In genomic region chr8:84023631-84024030, GRCm38 (mm10) we compare ENCODE assay signal across 19 mouse cellular contexts. TPM values are rescaled to one million over a fixed set of nuclear protein-coding genes. Genes with fewer than 3 reads are reported as not detected.
DNase-seq lines count a peak whose midpoint lies in the region; ATAC-seq and TF ChIP-seq lines count a peak whose summit lies in the region.
"Had no signal": no experiment of that assay in that cellular context is flagged by ENCODE, and none has a peak within 500 bp of the region (broad histone marks: within the 10 kb centered on the region; RNA-seq: fewer than 3 reads in every experiment).

No protein-coding gene starts in this region.

- peaks cover 41% of the 10 kb centered on the region for H3K4me1 ChIP-seq in heart, embryonic 12.5 days (replicated peaks)
- peaks cover 31% of the 10 kb centered on the region for H3K4me1 ChIP-seq in lung, embryonic 16.5 days (replicated peaks; ENCODE audit: control insufficient read depth, insufficient read depth, low read length)
- H3K4me1 ChIP-seq in kidney, postnatal 0 days (replicated peaks; ENCODE audit: insufficient read depth, low read length): peaks cover 29% of the 10 kb centered on the region
- H3K4me1 ChIP-seq in limb, embryonic 10.5 days: peaks cover 41% of the 10 kb centered on the region

- H3K4me3 ChIP-seq in heart, embryonic 12.5 days: no peak overlapping the region
- no peak overlapping the region for H3K4me3 ChIP-seq in lung, embryonic 16.5 days (ENCODE audit: low read length)
- no peak overlapping the region for H3K4me3 ChIP-seq in kidney, postnatal 0 days (replicated peaks; ENCODE audit: low read depth, low read length)
- H3K4me3 ChIP-seq in limb, embryonic 10.5 days: no peak overlapping the region
- H3K4me3 ChIP-seq: embryonic facial prominence, embryonic 13.5 days; layer of hippocampus, adult 2 months; left cerebral cortex, adult 2 months; limb, embryonic 13.5 days; liver, embryonic 15.5 days; midbrain, embryonic 15.5 days had no signal

- H3K9ac ChIP-seq in heart, embryonic 12.5 days: no peak overlapping the region
- H3K9ac ChIP-seq in lung, embryonic 16.5 days (ENCODE audit: low read length): no peak overlapping the region
- no peak overlapping the region for H3K9ac ChIP-seq in kidney, postnatal 0 days (ENCODE audit: low read depth, low read length)
- H3K9ac ChIP-seq: embryonic facial prominence, embryonic 13.5 days; hindbrain, embryonic 14.5 days; limb, embryonic 13.5 days; liver, embryonic 15.5 days; midbrain, embryonic 15.5 days had no signal

- no peak for ATAC-seq in heart, embryonic 12.5 days (ENCODE audit: insufficient number of reproducible peaks, low FRiP score)
- no peak for ATAC-seq in lung, embryonic 16.5 days (ENCODE audit: low read depth)
- peak; percentile 43 for ATAC-seq in kidney, postnatal 0 days (replicated peaks; ENCODE audit: low FRiP score, low read depth)
- ATAC-seq: midbrain, embryonic 15.5 days had no signal

- WGBS in heart, embryonic 12.5 days: 41% methylated on average over 1 of the region's 1 CpGs
- 59% methylated on average over 1 of the region's 1 CpGs for WGBS in lung, embryonic 16.5 days
- WGBS in kidney, postnatal 0 days: 37% methylated on average over 1 of the region's 1 CpGs
- WGBS in limb, embryonic 10.5 days: 69% methylated on average over 1 of the region's 1 CpGs

- H3K27me3 ChIP-seq in heart, embryonic 12.5 days (replicated peaks): peaks cover 57% of the 10 kb centered on the region
- H3K27me3 ChIP-seq in lung, embryonic 16.5 days (ENCODE audit: control insufficient read depth, insufficient read depth, low read depth, low read length): peaks cover 18% of the 10 kb centered on the region
- no peaks in the 10 kb centered on the region for H3K27me3 ChIP-seq in kidney, postnatal 0 days (ENCODE audit: insufficient read depth, low read length)
- H3K27me3 ChIP-seq in limb, embryonic 10.5 days (ENCODE audit: low read depth, poor library complexity, severe bottlenecking): peaks cover 95% of the 10 kb centered on the region

- H3K27ac ChIP-seq in heart, embryonic 12.5 days (ENCODE audit: poor library complexity, severe bottlenecking): peak overlapping the region; percentile 66
- H3K27ac ChIP-seq in lung, embryonic 16.5 days (ENCODE audit: low read length): no peak overlapping the region; the same call in 1 of the 2 replicates
- 0 out of 2 replicates have a peak overlapping the region, but pooled peaks have one; percentile 42 for H3K27ac ChIP-seq in kidney, postnatal 0 days
- no peak overlapping the region for H3K27ac ChIP-seq in limb, embryonic 10.5 days
- H3K27ac ChIP-seq: embryonic facial prominence, embryonic 13.5 days; hindbrain, embryonic 14.5 days; layer of hippocampus, adult 2 months; left cerebral cortex, adult 2 months; limb, embryonic 13.5 days; liver, embryonic 15.5 days; midbrain, embryonic 15.5 days had no signal

- peak overlapping the region; percentile 35 for H3K4me2 ChIP-seq in heart, embryonic 12.5 days
- H3K4me2 ChIP-seq in lung, embryonic 16.5 days (ENCODE audit: low read depth, low read length): peak overlapping the region; percentile 26
- peak overlapping the region; percentile 53; the same call in 1 of the 2 replicates for H3K4me2 ChIP-seq in kidney, postnatal 0 days (ENCODE audit: low read length)
- H3K4me2 ChIP-seq: embryonic facial prominence, embryonic 13.5 days; hindbrain, embryonic 14.5 days; limb, embryonic 13.5 days; liver, embryonic 15.5 days; midbrain, embryonic 15.5 days had no signal

- H3K36me3 ChIP-seq in heart, embryonic 12.5 days: no peaks in the 10 kb centered on the region
- no peaks in the 10 kb centered on the region for H3K36me3 ChIP-seq in lung, embryonic 16.5 days (ENCODE audit: control insufficient read depth, insufficient read depth, low read length)
- no peaks in the 10 kb centered on the region for H3K36me3 ChIP-seq in kidney, postnatal 0 days (ENCODE audit: insufficient read depth, low read length)
- H3K36me3 ChIP-seq in limb, embryonic 10.5 days: no peaks in the 10 kb centered on the region
- H3K36me3 ChIP-seq: embryonic facial prominence, embryonic 13.5 days; limb, embryonic 13.5 days; liver, embryonic 15.5 days; midbrain, embryonic 15.5 days had no signal

- DNase-seq in heart, postnatal 4 days: no peak
- no peak for DNase-seq in lung, postnatal 4 days
- no peak for DNase-seq in kidney, postnatal 0 days (ENCODE audit: low spot score)
- no peak for DNase-seq in limb, embryonic 10.5 days (ENCODE audit: low spot score)
- DNase-seq in frontal cortex, postnatal 25 days (ENCODE audit: low spot score in 2 of 2): no peak
- DNase-seq in spleen, adult 18-20 months: no peak
- DNase-seq: cerebellum, adult 2 months had no signal

- H3K9me3 ChIP-seq in heart, embryonic 12.5 days (replicated peaks): no peaks in the 10 kb centered on the region
- H3K9me3 ChIP-seq in lung, embryonic 16.5 days (ENCODE audit: control insufficient read depth, low read length): no peaks in the 10 kb centered on the region
- no peaks in the 10 kb centered on the region for H3K9me3 ChIP-seq in kidney, postnatal 0 days (replicated peaks; ENCODE audit: low read length)
- H3K9me3 ChIP-seq in limb, embryonic 10.5 days (replicated peaks): no peaks in the 10 kb centered on the region
- H3K9me3 ChIP-seq: embryonic facial prominence, embryonic 13.5 days; limb, embryonic 13.5 days; liver, embryonic 15.5 days; midbrain, embryonic 15.5 days had no signal

- no peak for TF ChIP-seq CTCF in kidney, postnatal 0 days (IDR thresholded peaks at IDR 0.05; ENCODE audit: low read depth)

RNA-seq across cellular contexts. Expression of gene Palm3, which starts 2.4 kb away (rescaled TPM):
- 1.7 and 2.1 TPM in 2 replicates for polyA plus RNA-seq in heart, embryonic 12.5 days (2016; fragmentation: Nextera tagmentation; extraction: Ambion mirVana)
- total RNA-seq in heart, postnatal 4 days (2021): under 1 TPM; 0.31 to 0.38 TPM
- 6.5 and 7.4 TPM in 2 replicates for polyA plus RNA-seq in lung, embryonic 16.5 days (2015; fragmentation: Nextera tagmentation; extraction: Ambion mirVana)
- 12.7 and 15.7 TPM in 2 replicates for polyA plus RNA-seq in kidney, postnatal 0 days (2015; fragmentation: Nextera tagmentation; extraction: Ambion mirVana)
- polyA plus RNA-seq in limb, embryonic 10.5 days (2016; fragmentation: Nextera tagmentation; extraction: Ambion mirVana): 6.5 and 6.6 TPM in 2 replicates

RNA-seq across cellular contexts. Expression of gene 2210011C24Rik, which starts 11.7 kb away (rescaled TPM):
- 0.30 TPM in 1 of 2 replicates, not detected in the other for polyA plus RNA-seq in heart, embryonic 12.5 days (2016; fragmentation: Nextera tagmentation; extraction: Ambion mirVana)
- total RNA-seq in heart, postnatal 4 days (2021): 1 to 10 TPM in 1 of 2 experiments, under 1 TPM in 1; 0.93 to 1.4 TPM
- 3.5 and 4.4 TPM in 2 replicates for polyA plus RNA-seq in lung, embryonic 16.5 days (2015; fragmentation: Nextera tagmentation; extraction: Ambion mirVana)
- 15.8 and 21.0 TPM in 2 replicates for polyA plus RNA-seq in kidney, postnatal 0 days (2015; fragmentation: Nextera tagmentation; extraction: Ambion mirVana)
- 0.13 TPM in 1 of 2 replicates, not detected in the other for polyA plus RNA-seq in limb, embryonic 10.5 days (2016; fragmentation: Nextera tagmentation; extraction: Ambion mirVana)
- total RNA-seq: adrenal gland, adult 18-20 months had no signal
- polyA plus RNA-seq: embryonic facial prominence, embryonic 13.5 days; liver, embryonic 15.5 days had no signal

RNA-seq across cellular contexts. Expression of gene Il27ra, which starts 18.8 kb away (rescaled TPM):
- 4.4 and 5.3 TPM in 2 replicates for polyA plus RNA-seq in heart, embryonic 12.5 days (2016; fragmentation: Nextera tagmentation; extraction: Ambion mirVana)
- 1 to 10 TPM; 4.0 to 4.2 TPM for total RNA-seq in heart, postnatal 4 days (2021)
- 1.6 and 2.0 TPM in 2 replicates for polyA plus RNA-seq in lung, embryonic 16.5 days (2015; fragmentation: Nextera tagmentation; extraction: Ambion mirVana)
- 1.2 and 1.3 TPM in 2 replicates for polyA plus RNA-seq in kidney, postnatal 0 days (2015; fragmentation: Nextera tagmentation; extraction: Ambion mirVana)
- 0.40 and 0.58 TPM in 2 replicates for polyA plus RNA-seq in limb, embryonic 10.5 days (2016; fragmentation: Nextera tagmentation; extraction: Ambion mirVana)

RNA-seq across cellular contexts. Expression of gene Rln3, which starts 21.2 kb away (rescaled TPM):
- polyA plus RNA-seq in heart, embryonic 12.5 days (2016; fragmentation: Nextera tagmentation; extraction: Ambion mirVana): not detected in 2 replicates
- not detected for total RNA-seq in heart, postnatal 4 days (2021)
- not detected in 2 replicates for polyA plus RNA-seq in lung, embryonic 16.5 days (2015; fragmentation: Nextera tagmentation; extraction: Ambion mirVana)
- not detected in 2 replicates for polyA plus RNA-seq in kidney, postnatal 0 days (2015; fragmentation: Nextera tagmentation; extraction: Ambion mirVana)
- not detected in 2 replicates for polyA plus RNA-seq in limb, embryonic 10.5 days (2016; fragmentation: Nextera tagmentation; extraction: Ambion mirVana)
- total RNA-seq: adrenal gland, adult 18-20 months; gastrocnemius, postnatal 36 days; layer of hippocampus, adult 2 months; left cerebral cortex, adult 2 months had no signal
- polyA plus RNA-seq: cortical plate, adult 2 months; embryonic facial prominence, embryonic 13.5 days; limb, embryonic 13.5 days had no signal

RNA-seq across cellular contexts. Expression of gene 1700067K01Rik, which starts 22.3 kb away (rescaled TPM):
- 0.22 and 0.54 TPM in 2 replicates for polyA plus RNA-seq in heart, embryonic 12.5 days (2016; fragmentation: Nextera tagmentation; extraction: Ambion mirVana)
- under 1 TPM in 1 of 2 experiments, not detected in 1; 0.83 TPM for total RNA-seq in heart, postnatal 4 days (2021)
- polyA plus RNA-seq in lung, embryonic 16.5 days (2015; fragmentation: Nextera tagmentation; extraction: Ambion mirVana): 0.55 and 1.1 TPM in 2 replicates
- polyA plus RNA-seq in kidney, postnatal 0 days (2015; fragmentation: Nextera tagmentation; extraction: Ambion mirVana): 1.1 and 1.7 TPM in 2 replicates
- polyA plus RNA-seq in limb, embryonic 10.5 days (2016; fragmentation: Nextera tagmentation; extraction: Ambion mirVana): 0.28 and 0.73 TPM in 2 replicates

Comparison
In these comparisons a context has a peak if more than half of its experiments do, and no peak if none do; other contexts are left out.
1. H3K27ac ChIP-seq: peak in heart, embryonic 12.5 days (single experiment) and kidney, postnatal 0 days (single experiment); none in lung, embryonic 16.5 days (single experiment) and limb, embryonic 10.5 days (single experiment).
2. Peak in every context shown above with its lines, with median percentiles within 50 percentile points of each other: H3K4me2 ChIP-seq.